Mouse (Mus musculus): ENCODE results near the gene Grin2b. TPM values are rescaled to one million over a fixed set of nuclear protein-coding genes. Genes with fewer than 3 reads are reported as not detected.
"Not testable (repeated sequence)": the region's sequence is repeated elsewhere in the genome, so short reads cannot be mapped to it uniquely, and the experiment has no call there.

The Grin2b gene
- polyA plus RNA-seq, 1 experiment from 2014 or later: 92.1 TPM

DNA sequence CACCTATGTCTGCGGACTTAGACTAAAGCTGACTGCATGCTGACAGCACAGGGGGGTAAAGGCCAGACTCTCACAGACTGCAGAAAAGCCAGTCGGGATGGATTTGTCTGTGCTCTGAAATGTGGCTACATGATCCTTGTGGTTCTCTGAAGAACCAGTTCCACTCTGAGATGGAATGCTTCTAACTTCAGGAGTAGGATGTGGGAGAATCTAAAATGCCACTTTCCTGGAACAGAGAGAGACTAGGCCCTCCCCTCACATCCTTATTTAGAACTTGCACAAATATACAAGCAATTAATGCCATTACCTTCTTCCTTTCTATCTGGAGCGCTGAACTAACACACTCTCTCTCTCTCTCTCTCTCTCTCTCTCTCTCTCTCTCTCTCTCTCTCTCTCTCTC lies 346.0 kb downstream of the Grin2b start:
- H3K4me3 ChIP-seq: no peak overlapping the region
- H3K27me3 ChIP-seq: no peaks in the 10 kb centered on the region
- H3K4me2 ChIP-seq (replicated peaks): no peak overlapping the region
- whole genome bisulfite sequencing: 81% methylated on average over 3 of the region's 3 CpGs
- no peak overlapping the region for H3K9ac ChIP-seq (replicated peaks)
- 0 out of 2 replicates have a peak, but pooled peaks cover 8% of the 10 kb centered on the region for H3K4me1 ChIP-seq
- ATAC-seq (replicated peaks): no peak
- H3K36me3 ChIP-seq: no peaks in the 10 kb centered on the region
- no peak overlapping the region for H3K27ac ChIP-seq (replicated peaks)
- no peaks in the 10 kb centered on the region for H3K9me3 ChIP-seq

DNA sequence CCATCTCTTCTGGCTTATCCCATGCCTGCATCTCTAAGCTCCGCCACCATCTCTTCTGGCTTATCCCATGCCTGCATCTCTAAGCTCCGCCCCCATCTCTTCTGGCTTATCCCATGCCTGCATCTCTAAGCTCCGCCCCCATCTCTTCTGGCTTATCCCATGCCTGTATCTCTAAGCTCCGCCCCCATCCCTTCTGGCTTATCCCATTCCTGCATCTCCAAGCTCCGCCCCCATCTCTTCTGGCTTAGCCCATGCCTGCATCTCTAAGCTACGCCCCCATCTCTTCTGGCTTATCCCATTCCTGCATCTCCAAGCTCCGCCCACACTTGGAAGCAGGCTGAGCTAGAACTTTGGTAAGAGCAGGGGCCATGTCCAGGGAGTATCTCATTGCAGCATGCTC lies 346.5 kb downstream of the Grin2b start:
- WGBS: 95% methylated on average over 7 of the region's 7 CpGs
- ATAC-seq (replicated peaks): not testable (repeated sequence)

DNA sequence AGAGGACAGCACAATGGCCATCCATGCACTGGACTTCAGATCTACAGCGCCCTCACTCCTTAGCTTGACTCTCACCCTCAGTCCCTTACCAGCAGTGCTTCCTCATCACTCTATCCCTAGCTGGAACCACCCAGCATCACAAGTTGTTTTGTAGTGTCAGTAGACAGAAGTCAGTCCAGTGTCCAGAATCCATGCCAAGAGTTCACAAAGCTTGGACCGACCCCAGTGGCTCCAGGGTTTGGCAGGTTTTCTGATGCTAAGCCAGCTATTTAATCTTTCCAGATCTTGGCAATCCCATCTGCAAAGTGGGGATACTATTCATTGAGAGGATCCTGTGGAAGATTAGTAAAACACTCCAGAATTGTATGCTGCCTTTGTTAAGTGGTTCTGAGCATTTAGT lies 355.9 kb downstream of the Grin2b start:
- no peak overlapping the region for H3K9ac ChIP-seq (replicated peaks)
- H3K36me3 ChIP-seq: no peaks in the 10 kb centered on the region
- H3K27ac ChIP-seq (replicated peaks): no peak overlapping the region
- H3K27me3 ChIP-seq: no peaks in the 10 kb centered on the region
- no peaks in the 10 kb centered on the region for H3K4me1 ChIP-seq
- no peak for ATAC-seq (replicated peaks)
- no peak overlapping the region for H3K4me3 ChIP-seq
- no peaks in the 10 kb centered on the region for H3K9me3 ChIP-seq
- no peak overlapping the region for H3K4me2 ChIP-seq (replicated peaks)
- WGBS: 85% methylated on average over 2 of the region's 2 CpGs

More for the DNA sequence above, 346.5 kb downstream of the Grin2b start:
- H3K4me3 ChIP-seq; H3K9ac ChIP-seq (replicated peaks); H3K4me1 ChIP-seq; H3K36me3 ChIP-seq; H3K27ac ChIP-seq (replicated peaks); H3K4me2 ChIP-seq (replicated peaks); H3K9me3 ChIP-seq; H3K27me3 ChIP-seq: not testable (repeated sequence)

DNA sequence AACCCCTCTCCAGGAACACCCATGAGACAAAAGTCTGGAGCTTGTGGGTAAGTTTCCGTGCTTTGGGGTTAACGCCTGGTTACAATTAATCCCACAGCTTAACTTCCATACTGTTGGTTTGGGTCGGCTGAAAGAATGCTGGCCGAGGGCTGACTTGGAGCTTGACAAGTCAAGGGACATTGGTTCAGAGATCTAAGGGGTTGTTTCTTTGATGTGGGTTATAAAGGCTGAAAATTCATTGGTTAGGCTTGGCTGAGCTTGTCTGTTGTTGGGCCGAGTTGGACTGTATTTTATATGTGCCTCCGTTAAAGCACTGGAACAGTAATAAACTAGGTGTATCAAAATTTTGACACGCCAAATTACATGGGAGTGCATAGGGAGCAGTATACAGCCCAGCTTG lies 359.6 kb downstream of the Grin2b start:
- Histone ChIP-seq H3K27me3 (no peaks in the 10 kb centered on the region), H3K27ac (replicated peaks) (no peak overlapping the region)
- WGBS: 80% methylated on average over 7 of the region's 7 CpGs

DNA sequence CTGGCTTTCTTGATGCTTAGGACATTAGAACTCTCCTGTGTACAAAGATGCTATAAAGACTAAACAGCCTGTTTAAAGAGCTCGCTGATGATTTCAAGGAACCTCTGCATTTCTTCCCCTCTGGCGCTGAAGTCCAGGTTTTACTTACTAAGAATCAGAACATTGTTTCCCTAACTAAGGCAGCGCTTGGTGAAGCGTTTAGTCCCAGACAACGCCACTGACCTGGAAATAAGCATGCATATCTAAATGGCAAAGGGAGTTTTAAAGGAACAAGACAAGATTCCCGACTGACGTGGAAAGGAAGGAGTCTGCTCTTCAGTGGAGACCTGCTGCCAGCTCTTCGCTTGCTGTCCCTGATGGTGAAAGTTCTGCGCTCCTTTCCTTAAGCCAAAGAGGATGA lies 367.9 kb downstream of the Grin2b start:
- no peak overlapping the region for H3K4me2 ChIP-seq (replicated peaks)
- ATAC-seq (replicated peaks): no peak

More for the DNA sequence above, 359.6 kb downstream of the Grin2b start:
- H3K4me3 ChIP-seq: no peak overlapping the region
- H3K4me2 ChIP-seq (replicated peaks): no peak overlapping the region
- no peak overlapping the region for H3K9ac ChIP-seq (replicated peaks)
- H3K4me1 ChIP-seq: no peaks in the 10 kb centered on the region
- H3K9me3 ChIP-seq: no peaks in the 10 kb centered on the region
- ATAC-seq (replicated peaks): no peak
- H3K36me3 ChIP-seq: no peaks in the 10 kb centered on the region

DNA sequence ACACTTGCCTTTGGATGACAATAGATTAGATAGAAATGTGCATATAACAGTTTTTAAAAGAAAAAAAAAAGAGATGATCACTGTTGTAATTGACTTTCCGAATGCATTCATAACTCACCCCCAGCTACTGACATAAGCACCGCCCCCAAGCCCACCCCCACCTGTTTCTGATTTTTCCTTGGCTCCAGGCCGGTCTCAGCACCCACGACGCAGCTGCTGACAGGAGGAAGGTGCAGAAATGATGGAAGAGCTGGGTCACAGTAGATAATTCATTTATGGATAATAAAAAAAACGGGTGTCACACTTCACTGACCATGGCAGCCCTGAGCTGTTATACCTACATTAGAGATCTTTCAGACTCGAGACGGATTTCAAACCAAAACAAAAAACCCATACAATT lies 373.4 kb downstream of the Grin2b start:
- 81% methylated on average over 8 of the region's 8 CpGs for WGBS
- no peak for ATAC-seq (replicated peaks)
- H3K4me2 ChIP-seq (replicated peaks): no peak overlapping the region

More for the DNA sequence above, 367.9 kb downstream of the Grin2b start:
- WGBS: 61% methylated on average over 9 of the region's 9 CpGs
- no peaks in the 10 kb centered on the region for H3K27me3 ChIP-seq
- no peaks in the 10 kb centered on the region for H3K4me1 ChIP-seq
- H3K9me3 ChIP-seq: no peaks in the 10 kb centered on the region
- no peak overlapping the region for H3K9ac ChIP-seq (replicated peaks)
- H3K27ac ChIP-seq (replicated peaks): no peak overlapping the region
- H3K4me3 ChIP-seq: no peak overlapping the region
- no peaks in the 10 kb centered on the region for H3K36me3 ChIP-seq

DNA sequence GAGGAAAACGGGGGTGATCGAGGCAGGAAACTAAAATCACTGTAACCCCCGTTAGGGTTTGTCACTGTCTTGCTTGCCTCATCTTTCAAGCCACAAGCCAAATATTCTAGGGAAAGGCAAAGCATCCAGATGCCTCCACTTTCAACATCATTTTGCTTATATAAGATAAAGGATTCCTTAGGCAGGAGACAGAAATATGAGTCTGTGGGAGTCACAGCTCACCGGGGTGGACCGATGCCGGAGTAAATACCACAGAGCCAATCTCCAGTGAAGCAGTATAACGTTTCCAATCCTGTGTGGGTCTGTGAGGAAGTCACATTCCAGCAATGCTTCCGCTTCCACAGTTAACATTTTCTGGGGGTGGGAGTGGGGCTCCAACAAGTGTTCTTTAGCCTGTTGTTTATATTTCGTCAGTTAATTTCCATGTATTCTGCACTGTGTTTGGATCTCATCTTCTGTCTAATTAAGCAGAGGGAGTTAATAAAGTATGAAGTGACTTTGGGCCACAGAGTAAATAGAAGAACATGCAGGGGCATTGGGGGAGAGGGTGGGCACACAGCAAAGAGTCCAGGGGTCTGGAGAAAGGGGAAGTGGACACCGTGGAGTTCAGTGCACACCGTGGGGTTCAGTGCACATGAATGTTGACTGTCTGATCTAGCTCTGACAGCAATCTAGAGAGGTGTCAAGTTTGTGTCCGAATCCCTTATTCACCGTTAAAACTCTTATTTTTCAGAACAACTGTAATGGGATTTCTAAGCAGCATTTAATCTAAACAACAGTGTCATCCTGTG lies 374.9 kb downstream of the Grin2b start:
- no peak for ATAC-seq (replicated peaks)
- Histone ChIP-seq H3K4me3 (no peak overlapping the region), H3K36me3 (no peaks in the 10 kb centered on the region), H3K4me1 (no peaks in the 10 kb centered on the region), H3K9me3 (no peaks in the 10 kb centered on the region), H3K27me3 (no peaks in the 10 kb centered on the region), H3K27ac (replicated peaks) (no peak overlapping the region), H3K9ac (replicated peaks) (no peak overlapping the region), H3K4me2 (replicated peaks) (no peak overlapping the region)
- WGBS: 85% methylated on average over 13 of the region's 13 CpGs

More for the DNA sequence above, 373.4 kb downstream of the Grin2b start:
- Histone ChIP-seq H3K4me3 (no peak overlapping the region), H3K27ac (replicated peaks) (no peak overlapping the region), H3K4me1 (no peaks in the 10 kb centered on the region), H3K9ac (replicated peaks) (no peak overlapping the region), H3K9me3 (no peaks in the 10 kb centered on the region), H3K36me3 (no peaks in the 10 kb centered on the region), H3K27me3 (no peaks in the 10 kb centered on the region)

DNA sequence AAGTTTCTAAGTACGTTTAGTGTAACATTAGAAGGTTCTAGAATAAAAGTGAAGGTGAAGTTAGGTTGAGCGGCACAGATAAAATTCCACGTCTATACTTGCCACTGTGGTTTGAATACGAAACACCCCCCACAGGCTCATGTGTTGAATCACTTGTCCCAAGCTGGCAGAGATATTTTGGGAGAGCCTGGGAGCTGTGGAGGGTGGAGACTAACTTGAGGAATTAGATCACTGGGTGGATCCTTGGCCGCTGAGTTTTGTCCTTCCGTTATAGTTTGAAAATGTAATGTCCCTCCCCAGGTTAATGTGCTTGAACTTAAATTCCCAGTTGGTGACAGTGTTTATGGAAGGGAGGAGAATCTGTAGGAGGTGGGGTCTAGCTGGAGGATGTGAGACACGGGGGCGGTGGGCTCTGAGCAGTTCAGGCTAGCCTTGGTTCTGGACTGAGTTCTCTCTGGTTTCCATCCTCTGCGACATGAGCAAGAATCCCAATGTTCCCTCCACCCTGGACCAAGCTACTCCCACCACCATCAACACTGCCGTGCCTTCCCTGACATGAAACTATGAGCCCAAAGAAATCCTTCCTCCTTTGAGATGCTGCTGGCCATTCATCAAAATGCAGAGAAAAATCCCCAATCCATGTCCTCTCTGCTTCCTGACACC lies 375.8 kb downstream of the Grin2b start:
- H3K4me1 ChIP-seq: no peaks in the 10 kb centered on the region
- H3K9ac ChIP-seq (replicated peaks): no peak overlapping the region
- no peak overlapping the region for H3K4me2 ChIP-seq (replicated peaks)
- no peaks in the 10 kb centered on the region for H3K36me3 ChIP-seq
- no peak overlapping the region for H3K4me3 ChIP-seq
- ATAC-seq (replicated peaks): no peak
- 82% methylated on average over 10 of the region's 10 CpGs for WGBS
- no peak overlapping the region for H3K27ac ChIP-seq (replicated peaks)
- no peaks in the 10 kb centered on the region for H3K27me3 ChIP-seq
- H3K9me3 ChIP-seq: no peaks in the 10 kb centered on the region

DNA sequence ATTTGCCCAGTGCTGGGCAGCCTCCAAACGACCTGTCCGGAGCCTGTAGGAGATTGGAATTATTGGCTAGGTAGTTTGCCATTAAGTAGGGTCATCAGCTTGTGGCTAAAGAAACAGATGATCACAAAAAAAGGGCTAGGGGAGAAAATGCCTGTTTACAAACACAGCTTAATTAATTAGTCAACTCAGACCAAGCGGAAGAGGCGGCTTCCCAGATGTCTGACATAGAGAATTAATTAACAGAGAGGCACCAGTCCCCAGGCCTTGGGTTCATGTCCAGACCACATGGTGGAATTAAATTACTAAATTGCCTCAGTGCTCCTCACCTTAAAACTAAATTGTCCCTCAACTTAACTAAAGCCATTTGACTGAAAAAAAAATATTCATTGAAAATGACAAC lies 376.4 kb downstream of the Grin2b start:
- Histone ChIP-seq H3K36me3 (no peaks in the 10 kb centered on the region), H3K4me1 (no peaks in the 10 kb centered on the region), H3K4me3 (no peak overlapping the region), H3K9ac (replicated peaks) (no peak overlapping the region), H3K4me2 (replicated peaks) (no peak overlapping the region), H3K9me3 (no peaks in the 10 kb centered on the region), H3K27me3 (no peaks in the 10 kb centered on the region), H3K27ac (replicated peaks) (no peak overlapping the region)
- WGBS: 35% methylated on average over 4 of the region's 4 CpGs
- no peak for ATAC-seq (replicated peaks)

DNA sequence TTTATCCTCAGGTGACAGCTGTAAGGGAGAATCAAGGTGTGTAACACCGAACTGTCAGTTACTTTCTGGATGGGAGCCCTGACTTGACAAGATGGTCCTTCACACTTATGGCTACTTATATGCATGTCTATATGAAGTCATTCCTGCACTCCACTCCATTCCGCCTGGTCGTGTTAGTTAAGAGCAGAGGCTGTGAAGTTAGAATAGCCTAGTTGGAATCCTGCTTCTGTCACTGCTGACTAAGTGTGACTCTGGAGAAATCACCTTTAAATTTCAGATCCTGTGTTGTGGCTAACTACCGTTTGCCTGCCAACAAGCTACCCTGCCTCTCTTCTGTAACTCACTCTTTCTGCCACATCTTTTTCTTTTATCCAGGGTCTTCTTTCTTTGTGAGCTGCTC lies 381.9 kb downstream of the Grin2b start:
- WGBS: 93% methylated on average over 4 of the region's 4 CpGs
- no peaks in the 10 kb centered on the region for H3K36me3 ChIP-seq
- no peaks in the 10 kb centered on the region for H3K9me3 ChIP-seq
- no peak overlapping the region for H3K9ac ChIP-seq (replicated peaks)
- H3K4me2 ChIP-seq (replicated peaks): no peak overlapping the region
- H3K4me1 ChIP-seq: no peaks in the 10 kb centered on the region
- no peak for ATAC-seq (replicated peaks)
- H3K27ac ChIP-seq (replicated peaks): no peak overlapping the region
- no peaks in the 10 kb centered on the region for H3K27me3 ChIP-seq
- H3K4me3 ChIP-seq: no peak overlapping the region

DNA sequence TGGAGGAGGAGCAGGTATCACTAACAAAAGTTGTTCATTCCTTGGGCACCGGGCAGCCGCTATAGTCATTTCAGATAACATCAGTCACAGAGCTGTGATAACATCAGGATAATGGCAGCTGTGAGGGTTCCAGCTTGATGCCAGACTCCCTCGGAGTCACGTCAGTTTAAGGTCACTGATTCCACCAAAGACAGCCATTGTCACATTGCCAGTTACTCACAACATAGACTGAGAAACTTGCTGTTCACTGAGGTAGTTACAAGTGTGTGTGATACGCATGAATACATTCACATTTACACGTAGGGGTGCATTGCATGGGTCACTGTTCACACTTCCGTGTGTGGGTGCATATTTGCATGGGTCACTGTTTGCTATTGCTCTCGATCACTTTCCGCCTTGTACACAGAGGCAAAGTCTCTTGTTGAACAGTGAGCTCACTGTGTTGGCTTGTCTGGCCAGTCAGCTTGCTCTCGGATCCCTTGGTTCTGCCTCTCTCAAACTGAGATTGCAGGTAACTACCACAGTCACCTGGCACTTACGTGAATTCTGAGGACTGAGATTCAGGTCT lies 383.6 kb downstream of the Grin2b start:
- ATAC-seq (replicated peaks): no peak
- H3K4me2 ChIP-seq (replicated peaks): no peak overlapping the region
- no peak overlapping the region for H3K27ac ChIP-seq (replicated peaks)
- no peaks in the 10 kb centered on the region for H3K36me3 ChIP-seq
- no peaks in the 10 kb centered on the region for H3K9me3 ChIP-seq
- 81% methylated on average over 11 of the region's 11 CpGs for WGBS
- no peak overlapping the region for H3K9ac ChIP-seq (replicated peaks)
- no peak overlapping the region for H3K4me3 ChIP-seq
- H3K4me1 ChIP-seq: no peaks in the 10 kb centered on the region
- no peaks in the 10 kb centered on the region for H3K27me3 ChIP-seq

DNA sequence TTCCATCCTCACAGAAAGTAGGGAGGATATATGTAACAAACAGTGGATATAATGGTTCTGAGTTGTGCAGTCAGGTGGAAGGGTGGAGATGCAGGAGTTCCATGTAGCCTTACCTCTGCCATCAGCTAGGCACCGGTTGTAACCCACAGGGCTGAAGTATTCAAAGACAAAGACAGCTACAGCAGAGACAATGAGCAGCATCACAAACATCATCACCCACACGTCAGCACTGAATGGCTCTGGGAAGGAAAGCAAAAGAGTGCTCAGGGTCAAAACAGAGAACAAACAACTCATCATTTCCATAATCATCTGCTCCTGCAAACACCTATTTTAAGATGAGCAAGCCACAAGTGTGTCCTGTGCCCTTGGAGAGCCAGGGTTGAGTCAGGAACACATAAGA lies 398.6 kb downstream of the Grin2b start:
- H3K4me1 ChIP-seq: no peaks in the 10 kb centered on the region
- no peak for ATAC-seq (replicated peaks)
- no peak overlapping the region for H3K27ac ChIP-seq (replicated peaks)
- no peak overlapping the region for H3K4me2 ChIP-seq (replicated peaks)
- H3K4me3 ChIP-seq: no peak overlapping the region
- no peak overlapping the region for H3K9ac ChIP-seq (replicated peaks)
- H3K36me3 ChIP-seq: peaks cover 11% of the 10 kb centered on the region; the same call in 1 of the 2 replicates
- H3K9me3 ChIP-seq: no peaks in the 10 kb centered on the region
- WGBS: 73% methylated on average over 2 of the region's 2 CpGs
- no peaks in the 10 kb centered on the region for H3K27me3 ChIP-seq

Measured in forebrain, embryonic 15.5 days (tissue).